Mouse (Mus musculus) CH12.LX (cell line): ENCODE results near the gene Gas2l2. TPM values are rescaled to one million over a fixed set of nuclear protein-coding genes. Genes with fewer than 3 reads are reported as not detected.

Experiments used
- DNase-seq: peaks from one replicate; pipeline ENCODE4 v3.0.0-alpha.2; 2013; ENCODE audit errors: extremely low read depth
- H3K27ac ChIP-seq: 2 replicates; pipeline ENCODE4 v1.5.1; 2012; ENCODE audit warnings: low read depth, mild to moderate bottlenecking, control low read depth, moderate library complexity; ENCODE audit not compliant: insufficient read depth
- H3K27me3 ChIP-seq: replicated peaks from 2 replicates; pipeline ENCODE3; 2012; ENCODE audit warnings: inconsistent platforms
- H3K36me3 ChIP-seq, 2 experiments: replicated peaks in 1 of 2; 2 replicates each; pipeline versions ENCODE3 to v1.6.1; 2012; ENCODE audit warnings: inconsistent platforms in 1 of 2, low read length in 1 of 2, mild to moderate bottlenecking in 1 of 2, mixed read lengths in 1 of 2, moderate library complexity in 1 of 2; ENCODE audit not compliant: control insufficient read depth in 1 of 2, insufficient read depth in 1 of 2
- H3K4me1 ChIP-seq, 2 experiments: 2 replicates each; pipeline ENCODE4 v1.6.1; 2012; ENCODE audit warnings: inconsistent platforms in 1 of 2, moderate library complexity in 1 of 2; ENCODE audit not compliant: insufficient read depth in 2 of 2, control insufficient read depth in 1 of 2
- H3K4me2 ChIP-seq: 2 replicates; pipeline ENCODE4 v1.6.1; 2012; ENCODE audit warnings: low read depth, mild to moderate bottlenecking, control low read depth; ENCODE audit not compliant: poor library complexity, insufficient read depth, severe bottlenecking
- H3K4me3 ChIP-seq, 3 experiments: fragments of 150-350 bp in 1 of 3; sonication (generic) in 1 of 3; replicated peaks in 1 of 3; 2 replicates each; pipeline versions ENCODE3 to v1.5.1; 2011 to 2012; ENCODE audit warnings: low read depth in 2 of 3, low read length in 2 of 3, mild to moderate bottlenecking in 2 of 3, moderate library complexity in 2 of 3, control low read depth in 1 of 3, improper control_type of control experiment in 1 of 3, inconsistent platforms in 1 of 3, mixed read lengths in 1 of 3; ENCODE audit not compliant: poor library complexity in 1 of 3
- H3K79me2 ChIP-seq: replicated peaks from 2 replicates; pipeline ENCODE4 v1.6.1; 2012; ENCODE audit warnings: mild to moderate bottlenecking, moderate library complexity; ENCODE audit not compliant: control insufficient read depth, poor library complexity, insufficient read depth, severe bottlenecking; ENCODE audit errors: extremely low read depth
- H3K9ac ChIP-seq: 2 replicates; pipeline ENCODE4 v1.6.1; 2012; ENCODE audit warnings: low read depth, mild to moderate bottlenecking, control low read depth, moderate library complexity; ENCODE audit not compliant: insufficient read depth
- H3K9me3 ChIP-seq: replicated peaks from 2 replicates; pipeline ENCODE3; 2012; ENCODE audit warnings: low read length, inconsistent platforms, mixed read lengths
- BHLHE40 ChIP-seq: IDR thresholded peaks from 2 replicates; pipeline ENCODE4 v1.6.1; 2011; ENCODE audit warnings: mild to moderate bottlenecking, low read depth, low read length, improper control_type of control experiment
- CHD1 ChIP-seq: IDR thresholded peaks from 2 replicates; pipeline ENCODE4 v1.6.1; 2012; ENCODE audit warnings: low read depth, low read length, improper control_type of control experiment, inconsistent platforms
- CHD2 ChIP-seq: IDR thresholded peaks from 2 replicates; pipeline ENCODE4 v1.6.1; 2011; ENCODE audit warnings: low read length, improper control_type of control experiment
- CTCF ChIP-seq, 2 experiments: IDR thresholded peaks in 1 of 2; conservative IDR thresholded peaks in 1 of 2; 2 replicates each; pipeline ENCODE4 v1.5.1; 2011 to 2012; ENCODE audit warnings: low read depth in 2 of 2, low read length in 2 of 2, improper control_type of control experiment in 1 of 2, inconsistent platforms in 1 of 2, mild to moderate bottlenecking in 1 of 2, moderate library complexity in 1 of 2
- E2F4 ChIP-seq: IDR thresholded peaks from 2 replicates; pipeline ENCODE4 v1.6.1; 2011; ENCODE audit warnings: low read depth, low read length, improper control_type of control experiment; ENCODE audit not compliant: insufficient replicate concordance
- ELF1 ChIP-seq: IDR thresholded peaks from 2 replicates; pipeline ENCODE4 v1.6.1; 2014; ENCODE audit warnings: low read depth, mild to moderate bottlenecking, inconsistent platforms, low read length, improper control_type of control experiment
- EP300 ChIP-seq: IDR thresholded peaks from 2 replicates; pipeline ENCODE4 v1.6.1; 2011; ENCODE audit warnings: low read length, improper control_type of control experiment
- ETS1 ChIP-seq: conservative IDR thresholded peaks from 2 replicates; pipeline ENCODE4 v1.6.1; 2012; ENCODE audit warnings: low read depth, mild to moderate bottlenecking, inconsistent platforms, low read length, improper control_type of control experiment, moderate library complexity
- GABPA ChIP-seq: IDR thresholded peaks from 2 replicates; pipeline ENCODE4 v1.6.1; 2012; ENCODE audit warnings: low read depth, low read length, improper control_type of control experiment, inconsistent platforms; ENCODE audit not compliant: insufficient replicate concordance
- HCFC1 ChIP-seq: IDR thresholded peaks from 2 replicates; pipeline ENCODE4 v1.6.1; 2012; ENCODE audit warnings: low read depth, mild to moderate bottlenecking, inconsistent platforms, low read length, improper control_type of control experiment
- IRF4 ChIP-seq: IDR thresholded peaks from 2 replicates; pipeline ENCODE4 v1.6.1; 2014; ENCODE audit warnings: low read depth, mild to moderate bottlenecking, inconsistent platforms, low read length, improper control_type of control experiment
- JUN ChIP-seq: IDR thresholded peaks from 2 replicates; pipeline ENCODE4 v1.6.1; 2011; ENCODE audit warnings: low read depth, mild to moderate bottlenecking, low read length, improper control_type of control experiment, moderate library complexity; ENCODE audit not compliant: insufficient read depth
- JUND ChIP-seq: conservative IDR thresholded peaks from 2 replicates; pipeline ENCODE4 v1.6.1; 2011; ENCODE audit warnings: low read depth, low read length, improper control_type of control experiment
- MAFK ChIP-seq: IDR thresholded peaks from 2 replicates; pipeline ENCODE4 v1.6.1; 2011; ENCODE audit warnings: low read length, improper control_type of control experiment; ENCODE audit not compliant: insufficient replicate concordance
- MAX ChIP-seq: IDR thresholded peaks from 2 replicates; pipeline ENCODE4 v1.6.1; 2011; ENCODE audit warnings: low read length, improper control_type of control experiment
- MAZ ChIP-seq: IDR thresholded peaks from 2 replicates; pipeline ENCODE4 v1.6.1; 2012; ENCODE audit warnings: low read depth, mild to moderate bottlenecking, inconsistent platforms, low read length, improper control_type of control experiment, moderate library complexity
- MEF2A ChIP-seq: IDR thresholded peaks from 2 replicates; pipeline ENCODE4 v1.6.1; 2014; ENCODE audit warnings: low read depth, mild to moderate bottlenecking, inconsistent platforms, low read length, improper control_type of control experiment, borderline replicate concordance
- MXI1 ChIP-seq: IDR thresholded peaks from 2 replicates; pipeline ENCODE4 v1.6.1; 2011; ENCODE audit warnings: mild to moderate bottlenecking, low read depth, low read length, improper control_type of control experiment
- MYC ChIP-seq: IDR thresholded peaks from 2 replicates; pipeline ENCODE4 v1.6.1; 2011; ENCODE audit warnings: low read depth, mild to moderate bottlenecking, improper control_type of control experiment, low read length
- NELFE ChIP-seq: IDR thresholded peaks from 2 replicates; pipeline ENCODE4 v1.6.1; 2011; ENCODE audit warnings: low read depth, low read length, improper control_type of control experiment
- NRF1 ChIP-seq: IDR thresholded peaks from 2 replicates; pipeline ENCODE4 v1.6.1; 2014; ENCODE audit warnings: low read depth, mild to moderate bottlenecking, inconsistent platforms, low read length, improper control_type of control experiment, moderate library complexity
- PAX5 ChIP-seq: IDR thresholded peaks from 2 replicates; pipeline ENCODE4 v1.6.1; 2012; ENCODE audit warnings: low read length, inconsistent platforms, mixed read lengths
- POLR2A ChIP-seq: IDR thresholded peaks from 2 replicates; pipeline ENCODE4 v1.6.1; 2011; ENCODE audit warnings: low read depth, mild to moderate bottlenecking, improper control_type of control experiment, low read length
- POLR2AphosphoS2 ChIP-seq: IDR thresholded peaks from 2 replicates; pipeline ENCODE4 v1.6.1; 2011; ENCODE audit warnings: low read depth, low read length, improper control_type of control experiment
- RAD21 ChIP-seq: IDR thresholded peaks from 2 replicates; pipeline ENCODE4 v1.6.1; 2011; ENCODE audit warnings: low read depth, mild to moderate bottlenecking, low read length, improper control_type of control experiment, moderate library complexity
- RCOR1 ChIP-seq: conservative IDR thresholded peaks from 2 replicates; pipeline ENCODE4 v1.6.1; 2012; ENCODE audit warnings: low read depth, mild to moderate bottlenecking, inconsistent platforms, low read length, improper control_type of control experiment
- SIN3A ChIP-seq: IDR thresholded peaks from 2 replicates; pipeline ENCODE4 v1.6.1; 2012; ENCODE audit warnings: low read length, improper control_type of control experiment, inconsistent platforms
- SMC3 ChIP-seq: IDR thresholded peaks from 2 replicates; pipeline ENCODE4 v1.6.1; 2011; ENCODE audit warnings: low read depth, low read length, improper control_type of control experiment
- TBP ChIP-seq: conservative IDR thresholded peaks from 2 replicates; pipeline ENCODE4 v1.6.1; 2011; ENCODE audit warnings: low read depth, low read length, improper control_type of control experiment
- TCF12 ChIP-seq: IDR thresholded peaks from 2 replicates; pipeline ENCODE4 v1.6.1; 2014; ENCODE audit warnings: low read depth, mild to moderate bottlenecking, inconsistent platforms, low read length, improper control_type of control experiment
- UBTF ChIP-seq: IDR thresholded peaks from 2 replicates; pipeline ENCODE4 v1.6.1; 2012; ENCODE audit warnings: low read depth, mild to moderate bottlenecking, inconsistent platforms, low read length, improper control_type of control experiment, moderate library complexity
- USF1 ChIP-seq: IDR thresholded peaks from 2 replicates; pipeline ENCODE4 v1.6.1; 2014; ENCODE audit warnings: low read depth, mild to moderate bottlenecking, inconsistent platforms, low read length, improper control_type of control experiment
- USF2 ChIP-seq: conservative IDR thresholded peaks from 2 replicates; pipeline ENCODE4 v1.6.1; 2011; ENCODE audit warnings: low read depth, low read length, improper control_type of control experiment
- ZC3H11A ChIP-seq: IDR thresholded peaks from 2 replicates; pipeline ENCODE4 v1.6.1; 2012; ENCODE audit warnings: low read depth, mild to moderate bottlenecking, inconsistent platforms, low read length, improper control_type of control experiment
- ZKSCAN1 ChIP-seq: IDR thresholded peaks from 2 replicates; pipeline ENCODE4 v1.6.1; 2012; ENCODE audit warnings: low read depth, inconsistent platforms, low read length, improper control_type of control experiment, borderline replicate concordance
- ZMIZ1 ChIP-seq: IDR thresholded peaks from 2 replicates; pipeline ENCODE4 v1.6.1; 2012; ENCODE audit warnings: low read depth, mild to moderate bottlenecking, inconsistent platforms, low read length, improper control_type of control experiment
- ZNF384 ChIP-seq: IDR thresholded peaks from 2 replicates; pipeline ENCODE4 v1.6.1; 2012; ENCODE audit warnings: low read depth, low read length, improper control_type of control experiment, inconsistent platforms
- dilution Hi-C: fragments of 300-500 bp; cut with MboI; formaldehyde crosslinking; loops from 2 replicates; pipeline ENCODE4 v1.14.3; 2020; ENCODE audit warnings: low sequenced_read_pairs; ENCODE audit not compliant: extremely low pct_unique_long_range_greater_than_20kb, extremely low pct_ligation_motif_present
- in situ Hi-C: fragments of 300-500 bp; cut with MboI; formaldehyde crosslinking; loops from 3 replicates; pipeline ENCODE4 v1.14.3; 2019; ENCODE audit warnings: low sequenced_read_pairs, low pct_ligation_motif_present, low pct_unique_long_range_greater_than_20kb, mixed read lengths
- polyA plus RNA-seq: library from polyadenylated mRNA; unstranded; fragments of >175 nt; gene quantifications from 2 replicates; pipeline ENCODE4 v1.2.1, GENCODE M21; 2012; ENCODE audit warnings: low read depth; ENCODE audit not compliant: insufficient read length
- total RNA-seq, 2 experiments: library from RNA; depleted of rRNA; stranded (reverse); fragments of 300-350 nt in 1 of 2; fragments of >200 nt in 1 of 2; gene quantifications; 2 replicates each; pipeline ENCODE4 v1.2.3; 2012 to 2014

Gas2l2 gene
- total and polyA plus RNA-seq, 3 experiments = not detected

- in situ Hi-C loops (no loop called here), dilution Hi-C loops (no loop called here)
- Histone ChIP-seq H3K4me3 (peak within 1 kb of the TSS; percentile 73 to 91 (median 75)), H3K27ac (peak within 1 kb of the TSS; percentile 50), H3K9me3 (peaks cover 7% of the 10 kb centered on the region), H3K9ac (peak within 1 kb of the TSS; percentile 94), H3K4me2 (peak within 1 kb of the TSS; percentile 97), H3K36me3 (peaks cover 6 to 24% of the 10 kb centered on the region in 2 experiments), H3K4me1 (peaks cover 1 to 40% of the 10 kb centered on the region in 2 experiments), H3K27me3 (peaks cover 3% of the 10 kb centered on the region), H3K79me2 (peaks cover 42% of the 10 kb centered on the region)
- peak; percentile 100 for DNase-seq
- TF ChIP-seq NELFE = peak; percentile 98
- peak; percentile 44; the same call in 1 of the 2 replicates for TF ChIP-seq CHD2
- TF ChIP-seq TBP = peak; percentile 73
- peak; percentile 84 for TF ChIP-seq MEF2A
- TF ChIP-seq ETS1 = no peak; the same call in 1 of the 2 replicates
- no peak; the same call in 1 of the 2 replicates for TF ChIP-seq JUN
- peak; percentile 81; the same call in 1 of the 2 replicates for TF ChIP-seq POLR2AphosphoS2
- peak; percentile 93 for TF ChIP-seq TCF12
- TF ChIP-seq MYC = peak; percentile 74
- TF ChIP-seq BHLHE40 = peak; percentile 89
- TF ChIP-seq EP300 = peak; percentile 64
- peak; percentile 39 for TF ChIP-seq ELF1
- TF ChIP-seq HCFC1 = peak; percentile 81
- TF ChIP-seq RCOR1 = peak; percentile 79
- TF ChIP-seq ZKSCAN1 = no peak; the same call in 1 of the 2 replicates
- peak; percentile 45; the same call in 1 of the 2 replicates for TF ChIP-seq NRF1
- peak; percentile 60 for TF ChIP-seq ZNF384
- TF ChIP-seq SMC3 = peak; percentile 69
- TF ChIP-seq POLR2A = peak; percentile 97
- peak; percentile 100 for TF ChIP-seq CHD1
- no peak; the same call in none of the 2 replicates for TF ChIP-seq MXI1
- no peak; the same call in 1 of the 2 replicates for TF ChIP-seq JUND
- TF ChIP-seq USF2 = no peak
- peak; percentile 62; the same call in 1 of the 2 replicates for TF ChIP-seq E2F4
- no peak for TF ChIP-seq MAFK
- no peak for TF ChIP-seq ZC3H11A
- TF ChIP-seq UBTF = no peak; the same call in 1 of the 2 replicates
- TF ChIP-seq USF1 = no peak
- peak; percentile 66; the same call in 1 of the 2 replicates for TF ChIP-seq MAZ
- TF ChIP-seq IRF4 = peak; percentile 80
- no peak; the same call in 1 of the 2 replicates for TF ChIP-seq GABPA
- TF ChIP-seq SIN3A = peak; percentile 92
- peak; percentile 73 for TF ChIP-seq RAD21
- peak; percentile 89; the same call in 1 of the 2 replicates for TF ChIP-seq PAX5
- peak; percentile 82; the same call in 1 of the 2 replicates for TF ChIP-seq MAX
- peak in 1 of 2 experiments; percentile 86; a peak in 2 of 4 replicates for TF ChIP-seq CTCF (conservative IDR thresholded peaks at IDR 0.05 in 1 of 2, IDR thresholded peaks at IDR 0.05 in 1 of 2; ENCODE audit: low read depth in 2 of 2, low read length in 2 of 2)
- peak; percentile 95 for TF ChIP-seq ZMIZ1
These were observed 43.3 kb upstream of the Gas2l2 start, which contains the start of gene Taf15 for GRCm38 (mm10) chr11:83472324-83473234. TSS of gene Taf15 (plus strand) at chr11:83473086.
